Mouse (Mus musculus) intestine, postnatal 0 days (tissue): ENCODE data around the gene Esf1. TPM values are rescaled to one million over a fixed set of nuclear protein-coding genes. Genes with fewer than 3 reads are reported as not detected.
"Not testable (repeated sequence)": the region's sequence is repeated elsewhere in the genome, so short reads cannot be mapped to it uniquely, and the experiment has no call there.

Source experiments
- ATAC-seq: fragments of 200-750 bp; cut with Nextera tagmentation; 2 replicates; pipeline ENCODE4 v1.8.0; 2017; ENCODE audit warnings: mild to moderate bottlenecking, moderate TSS enrichment, moderate library complexity
- H3K27ac ChIP-seq: fragments of 300-500 bp; sonication (generic); 2 replicates; pipeline ENCODE4 v1.5.1; 2014; ENCODE audit warnings: mild to moderate bottlenecking, low read depth, low read length, moderate library complexity
- H3K27me3 ChIP-seq: fragments of 300-500 bp; sonication (generic); replicated peaks from 2 replicates; pipeline ENCODE4 v1.6.1; 2014; ENCODE audit warnings: low read length, mixed read lengths; ENCODE audit not compliant: control insufficient read depth, insufficient read depth
- H3K36me3 ChIP-seq: fragments of 300-500 bp; sonication (generic); 2 replicates; pipeline ENCODE4 v1.6.1; 2014; ENCODE audit warnings: mild to moderate bottlenecking, moderate library complexity; ENCODE audit not compliant: control insufficient read depth, insufficient read depth
- H3K4me1 ChIP-seq: fragments of 300-500 bp; sonication (generic); replicated peaks from 2 replicates; pipeline ENCODE4 v1.6.1; 2014; ENCODE audit warnings: antibody characterized with exemption, low read length, mixed read lengths; ENCODE audit not compliant: control insufficient read depth, insufficient read depth
- H3K4me2 ChIP-seq: fragments of 300-500 bp; sonication (generic); replicated peaks from 2 replicates; pipeline ENCODE4 v1.6.1; 2014; ENCODE audit warnings: low read depth, mild to moderate bottlenecking, moderate library complexity
- H3K4me3 ChIP-seq: fragments of 300-500 bp; sonication (generic); 2 replicates; pipeline ENCODE4 v1.5.1; 2014; ENCODE audit warnings: low read depth, low read length
- H3K9ac ChIP-seq: fragments of 300-500 bp; sonication (generic); 2 replicates; pipeline ENCODE4 v1.6.1; 2014; ENCODE audit warnings: mild to moderate bottlenecking, low read depth, low read length
- H3K9me3 ChIP-seq: fragments of 300-500 bp; sonication (generic); 2 replicates; pipeline ENCODE4 v1.6.1; 2016; ENCODE audit warnings: mixed run types; ENCODE audit not compliant: control insufficient read depth
- CTCF ChIP-seq: sonication (generic); IDR thresholded peaks from 2 replicates; pipeline ENCODE4 v1.5.1; 2016; ENCODE audit warnings: low read depth, mild to moderate bottlenecking, control low read depth, antibody characterized with exemption, moderate library complexity
- WGBS: fragments of 180-500 bp; shearing (Covaris S2); extraction: QIAGEN DNeasy Blood & Tissue Kit; methylation state at CpG from one replicate; pipeline ENCODE4 v1.1.7; 2014; 5-methylcytosine and 5-hydroxymethylcytosine counted together
- polyA plus RNA-seq: library from polyadenylated mRNA; unstranded; fragments of >200 nt; fragmentation: Nextera tagmentation; extraction: Ambion mirVana; gene quantifications from 2 replicates; pipeline ENCODE4 v1.2.1, GENCODE M21; 2015

Esf1 gene
- polyA plus RNA-seq, 1 experiment from 2014 or later, result 12.0 TPM

- ATAC-seq, result no peak
- WGBS, result 76% methylated on average over 3 of the region's 3 CpGs
- no peak overlapping the region for H3K4me2 ChIP-seq
- H3K36me3 ChIP-seq, result no peaks in the 10 kb centered on the region
- no peaks in the 10 kb centered on the region for H3K27me3 ChIP-seq
- no peak overlapping the region for H3K27ac ChIP-seq
- no peak overlapping the region for H3K9ac ChIP-seq
- TF ChIP-seq CTCF, result no peak
- H3K9me3 ChIP-seq, result no peaks in the 10 kb centered on the region
- no peaks in the 10 kb centered on the region for H3K4me1 ChIP-seq
- no peak overlapping the region for H3K4me3 ChIP-seq
These were observed 70.4 kb downstream of the Esf1 start for GRCm38 (mm10) chr2:140099971-140100370.

- no peaks in the 10 kb centered on the region for H3K36me3 ChIP-seq
- no peak overlapping the region for H3K27ac ChIP-seq
- H3K4me1 ChIP-seq, result no peaks in the 10 kb centered on the region
- no peaks in the 10 kb centered on the region for H3K27me3 ChIP-seq
- WGBS, result 79% methylated on average over 3 of the region's 3 CpGs
- no peak overlapping the region for H3K4me3 ChIP-seq
- no peaks in the 10 kb centered on the region for H3K9me3 ChIP-seq
- no peak overlapping the region for H3K9ac ChIP-seq
- H3K4me2 ChIP-seq, result no peak overlapping the region
- TF ChIP-seq CTCF, result no peak
- no peak for ATAC-seq
These were observed 73.2 kb downstream of the Esf1 start for GRCm38 (mm10) chr2:140097131-140097591.

GRCm38 (mm10) chr2:140096034-140096433 is 74.3 kb downstream of the Esf1 start:
- Histone ChIP-seq H3K9ac (no peak overlapping the region), H3K27ac (no peak overlapping the region), H3K27me3 (no peaks in the 10 kb centered on the region), H3K36me3 (no peaks in the 10 kb centered on the region), H3K9me3 (no peaks in the 10 kb centered on the region), H3K4me1 (no peaks in the 10 kb centered on the region), H3K4me3 (no peak overlapping the region), H3K4me2 (no peak overlapping the region)
- no peak for ATAC-seq
- no peak for TF ChIP-seq CTCF
- WGBS, result 82% methylated on average over 5 of the region's 5 CpGs

DNA sequence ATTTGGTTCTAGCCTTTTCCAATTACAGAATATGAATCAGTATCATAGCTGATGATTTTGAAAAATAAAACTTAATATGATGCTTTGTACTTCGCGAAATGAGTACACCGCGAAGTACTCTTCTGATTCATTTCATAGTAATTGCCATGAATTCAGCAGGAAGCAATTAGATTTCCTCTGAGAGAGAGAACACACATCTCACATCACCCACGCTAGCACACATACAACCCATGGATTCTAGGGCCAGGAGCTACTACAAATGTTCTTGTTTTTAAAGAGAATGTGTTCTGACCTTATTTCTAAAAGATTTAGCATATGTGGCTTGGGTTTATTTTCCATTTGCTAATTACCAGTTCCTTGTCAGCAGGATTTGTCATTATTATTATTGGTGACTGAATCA is 76.9 kb downstream of the Esf1 start:
- Histone ChIP-seq H3K27ac (no peak overlapping the region), H3K9ac (no peak overlapping the region), H3K36me3 (no peaks in the 10 kb centered on the region), H3K27me3 (no peaks in the 10 kb centered on the region), H3K4me3 (no peak overlapping the region), H3K4me2 (no peak overlapping the region), H3K9me3 (no peaks in the 10 kb centered on the region), H3K4me1 (no peaks in the 10 kb centered on the region)
- TF ChIP-seq CTCF, result no peak
- no peak for ATAC-seq
- WGBS, result 95% methylated on average over 5 of the region's 5 CpGs

- Histone ChIP-seq H3K27me3 (no peaks in the 10 kb centered on the region), H3K4me1 (no peaks in the 10 kb centered on the region), H3K9me3 (no peaks in the 10 kb centered on the region), H3K36me3 (no peaks in the 10 kb centered on the region), H3K4me2 (no peak overlapping the region), H3K27ac (no peak overlapping the region), H3K4me3 (no peak overlapping the region), H3K9ac (no peak overlapping the region)
- no peak for TF ChIP-seq CTCF
- 80% methylated on average over 7 of the region's 7 CpGs for WGBS
- no peak for ATAC-seq
These were observed 86.1 kb downstream of the Esf1 start for GRCm38 (mm10) chr2:140084245-140084644.

- no peaks in the 10 kb centered on the region for H3K9me3 ChIP-seq
- no peak for TF ChIP-seq CTCF
- H3K27me3 ChIP-seq, result no peaks in the 10 kb centered on the region
- no peaks in the 10 kb centered on the region for H3K4me1 ChIP-seq
- ATAC-seq, result no peak
- no peak overlapping the region for H3K27ac ChIP-seq
- no peak overlapping the region for H3K9ac ChIP-seq
- H3K4me2 ChIP-seq, result no peak overlapping the region
- H3K4me3 ChIP-seq, result no peak overlapping the region
- no peaks in the 10 kb centered on the region for H3K36me3 ChIP-seq
- 81% methylated on average over 11 of the region's 11 CpGs for WGBS
These were observed 89.4 kb downstream of the Esf1 start for GRCm38 (mm10) chr2:140080747-140081577.

- H3K9me3 ChIP-seq, ATAC-seq, H3K4me3 ChIP-seq, H3K27ac ChIP-seq, H3K36me3 ChIP-seq, H3K4me1 ChIP-seq, H3K4me2 ChIP-seq, H3K27me3 ChIP-seq, H3K9ac ChIP-seq: not testable (repeated sequence)
These were observed 91.1 kb downstream of the Esf1 start for GRCm38 (mm10) chr2:140079284-140079683.
